Mouse (Mus musculus) spleen, postnatal 4 days (tissue): ENCODE results near the gene Asic4.

Experiments
- DNase-seq, 2 experiments: peaks; one replicate each; pipeline ENCODE4 v3.0.0; 2022; ENCODE audit warnings: low spot score in 2 of 2

The Asic4 gene

DNA sequence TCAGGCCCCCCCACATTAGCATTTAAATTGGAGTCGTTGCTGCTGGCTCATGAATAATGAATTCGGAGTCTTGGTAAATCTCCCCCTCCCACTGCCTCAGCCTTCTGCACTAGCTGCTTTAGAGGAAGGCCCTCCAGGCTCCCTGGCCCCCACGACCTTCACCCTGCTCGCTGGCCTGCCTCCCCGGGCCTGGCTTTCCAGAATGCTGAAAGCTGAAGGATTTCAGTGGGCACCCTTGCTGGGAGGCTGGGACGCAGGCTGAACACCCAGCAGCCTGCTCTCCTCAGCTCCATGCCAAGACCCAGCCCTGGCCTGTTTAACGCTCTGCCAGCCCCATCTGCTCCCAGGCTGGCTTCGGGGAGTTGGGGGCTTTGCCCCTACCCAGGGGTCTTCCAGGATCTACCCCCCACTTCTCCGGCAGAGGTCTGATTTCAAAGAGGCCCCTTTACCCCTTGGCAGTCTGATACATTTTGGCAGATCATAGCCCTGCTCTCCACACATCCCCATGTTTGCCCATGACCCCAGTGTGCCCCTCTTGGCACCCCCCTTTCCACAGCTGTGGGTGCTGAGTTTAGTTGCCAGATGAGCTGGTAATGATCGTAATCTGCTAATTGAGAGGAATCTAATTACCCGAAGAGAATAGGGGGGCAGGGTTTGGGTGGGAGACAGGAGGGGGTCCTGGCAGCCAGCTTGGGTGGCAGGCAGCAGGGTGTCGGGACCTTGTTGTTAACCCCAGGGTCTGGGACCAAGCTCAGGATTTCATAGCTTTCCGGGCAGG lies 6.8 kb upstream of the Asic4 start:
- DNase-seq: no peak

DNA sequence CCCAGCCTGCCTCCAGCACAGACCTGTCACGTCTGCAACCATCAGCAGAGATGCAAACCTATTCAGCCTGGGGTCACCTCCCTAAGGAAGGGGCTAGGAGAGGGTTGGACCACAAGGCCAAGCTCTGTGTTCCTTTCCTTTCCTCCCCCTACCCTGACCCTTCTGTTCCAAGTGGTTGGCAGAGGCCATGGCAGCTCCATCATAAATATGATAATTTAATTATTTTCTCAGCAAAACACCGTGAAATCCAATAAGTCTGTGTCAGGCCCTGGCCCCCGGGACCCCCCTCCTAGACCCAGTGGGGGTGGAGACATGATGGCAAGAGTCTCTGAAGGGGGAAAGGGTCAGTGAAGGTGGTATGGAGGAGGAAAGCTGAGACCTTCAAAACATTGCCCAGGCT lies 6.0 kb upstream of the Asic4 start:
- no peak for DNase-seq

DNA sequence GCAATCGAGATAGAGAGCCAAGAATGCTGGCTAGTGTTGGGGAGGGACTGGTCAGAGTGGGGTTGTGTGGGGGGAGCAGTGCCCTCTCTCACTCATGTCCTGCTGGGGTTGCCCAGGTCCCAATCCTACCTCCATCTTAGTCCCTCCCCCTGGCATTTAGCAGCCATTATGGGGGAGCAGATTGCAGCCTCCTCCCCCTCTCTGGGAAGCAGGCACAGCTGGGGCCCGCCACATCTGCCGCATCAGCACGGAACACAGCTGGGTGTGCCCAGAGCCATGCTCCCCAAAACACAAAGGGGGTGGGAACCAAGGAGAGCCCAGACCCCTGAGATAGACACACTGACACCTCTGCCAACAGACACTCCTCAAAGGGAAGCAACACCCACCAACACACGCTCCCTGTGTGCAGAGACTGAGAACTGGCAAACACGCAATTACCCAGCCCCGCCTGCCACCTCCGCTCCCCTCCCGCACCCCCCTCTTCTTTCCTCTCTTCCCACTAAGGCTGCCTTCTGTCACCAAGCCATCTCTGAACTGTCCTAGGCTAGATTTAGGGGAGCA lies 5.0 kb upstream of the Asic4 start:
- no peak for DNase-seq

DNA sequence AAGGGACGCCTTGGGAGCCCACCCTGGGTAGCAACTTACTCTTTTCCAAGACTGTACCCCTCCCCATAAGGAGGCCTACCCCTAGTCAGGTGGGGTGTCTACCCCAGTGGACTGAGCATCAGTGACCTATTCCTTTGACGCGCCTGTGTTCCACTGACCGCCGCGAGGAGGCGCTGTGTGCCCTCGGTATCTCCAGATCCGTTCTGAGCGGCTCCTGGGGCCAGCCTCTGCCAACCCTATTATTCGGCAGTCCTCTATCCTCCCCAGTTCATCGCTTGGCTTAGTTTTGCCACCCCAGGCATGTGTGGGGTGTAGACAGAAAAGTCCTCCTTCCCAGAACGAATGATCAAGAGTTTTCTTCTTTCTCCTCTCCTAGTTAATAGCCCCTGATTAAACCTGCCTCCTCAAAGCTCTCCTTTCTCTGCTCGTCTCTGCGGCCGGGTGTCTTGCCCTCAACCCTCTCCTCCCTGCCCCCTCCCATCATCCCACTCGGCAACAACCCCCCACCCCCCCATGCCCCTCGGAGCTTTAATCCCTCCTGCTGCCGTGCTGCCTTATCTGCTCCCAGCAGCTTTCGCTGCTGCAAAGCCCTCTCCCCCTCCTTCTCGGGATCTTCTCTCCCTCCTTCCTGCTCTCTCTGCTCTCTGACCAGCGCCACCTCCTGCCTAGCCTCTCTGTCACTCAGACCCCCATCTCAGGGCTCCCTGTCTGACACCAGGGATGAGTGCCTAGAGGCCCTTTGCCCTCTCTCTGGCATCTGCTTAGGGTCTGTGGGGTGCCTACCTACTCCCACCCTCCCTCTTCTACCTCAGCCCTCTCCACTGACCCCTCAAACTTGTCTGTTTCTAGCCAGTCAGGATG lies 4.3 kb upstream of the Asic4 start:
- DNase-seq: peak; percentile 73 to 92

DNA sequence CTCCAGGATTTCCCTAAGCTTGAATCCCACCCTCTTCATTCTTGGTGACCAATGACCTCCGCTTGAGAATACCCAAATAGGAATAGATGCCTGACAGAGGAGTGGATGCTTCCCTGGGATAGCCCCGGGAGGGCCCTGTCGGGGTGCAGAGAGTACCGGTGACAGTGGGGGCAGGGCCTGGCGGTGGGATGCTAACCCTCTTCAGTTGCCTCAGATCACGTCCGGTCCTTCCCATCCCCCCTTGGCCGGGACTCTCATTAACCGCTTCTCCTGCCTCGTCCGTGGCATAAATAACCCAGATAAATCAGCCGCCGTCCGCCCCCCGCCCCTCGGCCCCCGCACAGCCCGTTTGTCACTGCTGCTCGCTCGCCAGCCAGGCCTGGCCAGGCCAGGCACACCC lies 3.6 kb upstream of the Asic4 start:
- no peak for DNase-seq

DNA sequence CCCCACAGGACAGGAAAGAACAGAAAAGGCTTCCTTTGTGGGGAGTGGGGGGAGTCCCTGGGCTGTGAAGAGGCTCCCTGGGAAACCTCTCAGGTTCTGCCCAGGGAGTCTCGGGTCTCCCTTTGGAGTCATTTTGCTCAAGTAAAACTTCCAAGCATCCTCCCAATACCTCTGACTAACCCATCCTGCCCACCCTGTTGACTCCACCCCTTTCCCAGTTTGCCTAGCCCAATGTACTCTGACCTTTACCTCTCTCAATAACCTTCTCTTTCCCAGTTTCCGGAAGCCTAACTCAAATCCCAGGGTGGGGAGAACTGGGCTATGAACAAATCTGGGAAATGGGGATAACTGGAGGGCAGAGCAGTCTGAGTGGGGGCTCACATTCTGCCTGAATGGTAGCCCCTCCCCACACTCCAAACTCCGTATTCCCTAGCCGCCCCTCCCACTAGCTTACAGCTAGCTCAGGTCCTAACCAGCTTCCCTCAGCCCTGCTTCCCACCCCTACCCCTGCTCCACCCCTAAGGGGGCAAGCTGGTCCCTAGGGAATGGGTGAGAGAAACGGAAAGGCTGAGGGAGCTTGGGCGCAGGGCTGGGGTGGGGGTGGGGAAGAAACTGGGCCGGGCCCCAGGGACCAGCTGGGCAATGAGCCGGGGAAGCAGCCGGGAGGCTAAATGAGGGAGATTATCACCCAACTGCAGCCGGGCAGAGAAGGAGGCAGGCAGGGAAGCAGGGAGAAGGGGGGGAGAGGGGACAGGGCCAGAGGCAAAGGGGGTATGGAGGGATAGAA lies 2.8 kb upstream of the Asic4 start:
- DNase-seq: no peak

DNA sequence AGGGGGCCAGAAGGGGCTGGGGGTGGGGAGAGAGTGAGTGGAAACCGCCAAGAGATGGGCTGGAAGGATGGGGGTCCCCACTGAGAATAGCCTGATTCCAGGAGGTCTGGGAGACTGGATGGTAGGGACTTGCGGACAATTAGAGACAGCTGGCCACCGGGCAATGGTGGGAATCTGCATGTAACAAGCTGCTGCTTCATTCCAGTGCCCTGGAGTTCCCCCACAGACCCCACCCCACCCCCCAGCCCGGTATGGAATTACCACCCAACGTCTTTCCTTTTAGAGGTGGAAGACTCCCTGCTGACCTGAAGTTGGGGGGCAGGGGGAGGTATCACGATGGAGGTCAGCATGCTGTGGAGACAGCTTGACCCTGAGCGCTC lies 2.2 kb upstream of the Asic4 start:
- DNase-seq: no peak

DNA sequence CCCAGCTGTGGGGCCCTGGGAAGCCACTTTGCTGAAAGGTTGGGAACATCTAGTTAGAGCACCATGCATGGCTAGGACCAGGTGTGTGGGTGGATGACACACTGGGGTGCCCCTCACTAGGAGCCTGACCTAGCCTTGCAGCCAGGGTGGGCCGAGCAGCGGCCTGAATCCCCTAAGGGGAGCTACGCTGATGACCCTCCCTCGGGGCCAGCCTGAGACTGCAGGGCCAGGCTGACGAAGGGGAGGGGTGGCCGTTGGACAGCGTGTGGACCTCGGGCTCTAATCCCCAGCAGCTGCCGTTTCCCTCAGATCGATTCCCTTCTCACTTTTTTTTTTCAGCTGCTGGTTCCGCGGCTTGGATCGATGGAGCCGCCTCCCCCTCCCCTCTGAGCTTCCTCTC lies 1.3 kb upstream of the Asic4 start:
- no peak for DNase-seq

DNA sequence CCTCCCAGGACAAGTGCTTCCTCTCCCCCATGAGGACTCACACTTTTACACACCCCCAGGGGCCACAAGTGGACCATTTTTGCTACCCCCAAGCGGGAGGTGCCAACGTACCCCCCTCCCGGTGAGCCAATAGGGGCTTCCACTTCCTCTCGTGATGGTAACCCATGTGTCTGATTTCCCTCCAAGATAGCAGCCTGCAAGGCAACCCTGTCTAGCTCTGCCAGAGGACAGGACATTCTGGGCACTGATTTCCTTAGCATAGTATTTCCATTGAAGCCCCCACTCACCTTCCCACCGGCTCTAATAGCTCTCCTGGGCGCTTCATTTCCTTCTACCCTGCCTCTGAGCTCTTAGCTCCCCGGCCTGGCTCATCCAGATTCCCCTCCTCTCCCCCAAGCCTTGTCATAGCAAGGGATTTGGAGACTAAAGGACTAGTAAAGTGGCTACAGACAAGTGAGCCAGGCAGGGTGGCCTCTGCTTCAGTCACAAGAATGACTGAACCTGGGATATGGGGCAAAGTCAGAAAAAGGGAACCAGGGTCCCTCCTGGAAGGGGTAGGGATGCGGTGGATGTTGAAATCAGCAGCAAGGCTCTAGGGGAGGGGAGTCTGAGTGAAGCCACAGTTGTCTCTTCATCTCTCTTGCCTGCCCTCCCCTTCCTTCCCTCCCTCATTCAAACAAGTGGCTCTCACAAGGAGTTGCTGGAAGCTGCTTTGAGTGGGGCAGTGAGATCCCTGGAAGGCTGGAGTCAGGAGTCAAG lies 680 bp upstream of the Asic4 start:
- no peak for DNase-seq

DNA sequence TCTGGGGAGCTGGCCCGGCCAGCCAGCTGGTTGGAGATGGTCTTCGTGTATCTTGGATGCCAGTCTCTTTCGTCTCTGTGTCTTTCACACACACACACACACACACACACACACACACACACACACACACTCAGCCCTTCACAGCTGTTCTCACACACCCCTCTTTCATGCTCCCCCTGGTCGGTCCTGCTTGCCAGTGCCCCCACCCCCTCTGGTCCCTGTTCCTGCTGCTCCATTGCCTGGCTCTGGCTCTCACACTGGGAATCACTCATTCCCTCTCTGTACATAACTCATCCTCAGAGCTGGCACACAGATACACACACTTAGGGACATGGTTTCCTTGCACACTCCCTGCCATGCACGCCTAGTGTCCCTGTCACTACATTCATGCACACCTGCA lies 1.7 kb downstream of the Asic4 start:
- no peak for DNase-seq

DNA sequence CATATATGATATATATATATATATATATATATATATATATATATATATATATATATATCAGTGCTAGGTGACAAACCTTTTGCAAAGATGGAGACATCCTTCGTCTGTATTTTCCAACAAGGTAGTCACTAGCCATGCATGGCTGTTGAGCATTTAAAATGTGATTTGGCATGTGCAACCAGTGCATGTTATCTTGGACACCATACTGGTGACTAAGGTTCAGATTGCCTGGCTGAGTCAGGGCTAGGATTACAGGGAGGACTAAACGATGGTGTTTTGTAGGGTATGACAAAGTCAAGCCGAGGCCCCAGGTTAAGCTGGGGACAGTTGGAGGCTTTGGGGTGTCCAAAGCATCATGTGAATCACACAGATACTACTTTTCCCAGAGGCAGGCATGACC lies 5.2 kb downstream of the Asic4 start:
- no peak for DNase-seq

DNA sequence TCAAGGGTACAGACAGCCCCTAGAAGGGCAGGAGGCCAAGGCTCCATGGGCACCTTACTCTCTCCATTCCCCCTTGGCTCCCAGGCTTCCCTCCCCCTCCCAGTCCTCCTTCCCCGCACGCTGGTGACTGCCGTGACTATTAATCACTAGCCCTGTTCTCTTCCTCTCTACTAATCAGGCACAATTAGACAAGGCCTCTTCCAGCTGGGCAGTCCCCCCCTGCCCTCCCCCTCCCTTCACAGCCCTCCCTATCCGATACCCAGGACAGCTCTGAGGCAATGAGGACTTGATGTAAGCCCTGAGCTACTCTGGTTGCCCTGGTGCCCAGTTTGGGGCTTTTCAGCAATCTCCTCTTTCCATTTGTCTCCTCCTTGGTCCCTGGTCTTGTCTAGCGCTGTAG lies 5.7 kb downstream of the Asic4 start:
- DNase-seq: no peak

DNA sequence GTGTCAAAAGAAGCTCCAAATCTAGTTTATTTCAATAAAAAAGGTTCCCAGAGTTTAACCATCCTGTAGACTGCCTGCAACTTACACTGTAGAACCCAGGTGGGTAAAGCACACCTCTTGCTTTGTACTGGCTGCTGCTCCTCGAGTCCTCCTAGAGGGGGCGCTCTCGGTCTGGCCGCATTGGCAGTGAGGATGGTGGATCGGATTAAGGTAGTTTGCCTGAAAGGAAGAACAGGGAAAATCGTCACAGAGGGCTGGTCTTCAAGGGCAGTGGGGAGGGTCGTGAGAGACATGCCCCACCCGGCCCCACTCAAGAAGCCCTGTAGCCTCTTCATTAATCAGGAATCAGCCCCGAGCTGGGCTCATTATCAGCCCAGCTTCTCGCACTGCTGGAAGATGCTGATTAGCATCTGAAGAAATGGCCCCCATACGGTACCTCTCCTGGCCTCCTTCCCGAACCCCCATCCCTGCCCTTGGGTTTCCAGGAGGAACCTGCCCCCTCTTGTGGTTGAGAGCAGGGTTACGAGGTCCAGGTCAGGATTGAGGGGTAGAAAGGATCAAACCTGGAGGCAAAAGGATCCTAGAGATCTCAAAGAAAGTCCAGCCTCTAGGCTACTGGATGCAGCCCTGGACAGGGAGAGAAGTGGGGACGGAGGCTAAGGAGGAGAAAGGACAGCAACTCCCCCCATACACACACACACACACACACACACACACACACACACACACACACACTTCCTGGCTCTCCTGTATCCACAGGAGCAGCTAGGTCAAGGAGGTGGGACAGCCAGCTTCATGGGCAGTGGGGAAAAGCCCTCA lies 6.7 kb downstream of the Asic4 start:
- DNase-seq: no peak

DNA sequence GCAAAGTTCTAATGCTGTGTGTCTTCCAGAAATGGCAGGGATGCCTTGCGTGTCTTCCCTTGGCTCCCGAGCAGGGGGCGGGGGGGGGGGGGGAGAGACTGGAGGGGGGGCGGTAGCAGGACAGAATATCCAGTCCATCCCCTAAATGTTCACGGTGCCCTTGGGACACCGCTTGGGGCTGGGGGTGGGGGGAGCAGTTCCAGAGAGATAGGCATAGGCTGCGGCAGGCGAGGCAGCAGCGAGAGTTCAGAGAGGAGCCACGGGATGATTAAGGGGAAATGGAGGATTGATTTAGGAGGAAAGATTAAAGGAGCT lies 7.4 kb downstream of the Asic4 start:
- no peak for DNase-seq

DNA sequence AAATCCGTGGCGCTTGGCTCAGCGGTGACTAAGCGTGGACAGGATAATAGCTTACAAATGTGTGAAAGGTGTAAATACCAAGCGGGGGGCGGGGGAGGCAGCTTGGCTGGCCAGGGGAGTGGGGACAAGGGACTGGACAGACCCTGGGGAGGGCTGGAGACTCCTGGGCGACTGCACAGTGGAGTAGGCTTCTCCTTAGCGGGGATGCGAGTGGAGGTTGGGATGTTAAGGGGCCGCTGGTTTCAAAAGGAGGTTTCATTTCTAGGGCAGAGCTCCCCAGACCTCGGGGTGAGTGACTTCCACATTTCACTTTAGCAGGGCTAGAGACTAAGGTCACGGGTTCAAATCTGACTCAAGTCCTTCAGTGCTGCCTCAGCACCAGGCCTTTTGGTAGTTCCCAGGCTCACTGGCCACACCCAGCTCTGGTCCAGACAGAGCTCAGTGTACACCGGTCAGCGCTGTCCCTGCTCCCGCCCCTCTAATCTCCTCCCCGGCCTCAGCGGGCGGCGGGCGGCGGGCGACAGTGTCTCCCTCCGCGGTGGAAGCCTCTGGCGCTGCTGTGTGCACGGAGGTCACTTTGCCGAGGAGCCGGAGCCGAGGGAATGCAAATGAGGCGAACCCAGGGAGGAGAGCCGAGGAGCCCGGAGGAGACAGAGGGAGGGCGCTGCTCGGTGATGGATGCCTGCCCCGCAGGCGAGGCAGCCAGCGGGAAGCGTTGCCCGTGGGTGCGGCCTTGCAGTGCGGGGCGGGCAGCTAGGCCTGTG lies 8.0 kb downstream of the Asic4 start:
- DNase-seq: no peak

DNA sequence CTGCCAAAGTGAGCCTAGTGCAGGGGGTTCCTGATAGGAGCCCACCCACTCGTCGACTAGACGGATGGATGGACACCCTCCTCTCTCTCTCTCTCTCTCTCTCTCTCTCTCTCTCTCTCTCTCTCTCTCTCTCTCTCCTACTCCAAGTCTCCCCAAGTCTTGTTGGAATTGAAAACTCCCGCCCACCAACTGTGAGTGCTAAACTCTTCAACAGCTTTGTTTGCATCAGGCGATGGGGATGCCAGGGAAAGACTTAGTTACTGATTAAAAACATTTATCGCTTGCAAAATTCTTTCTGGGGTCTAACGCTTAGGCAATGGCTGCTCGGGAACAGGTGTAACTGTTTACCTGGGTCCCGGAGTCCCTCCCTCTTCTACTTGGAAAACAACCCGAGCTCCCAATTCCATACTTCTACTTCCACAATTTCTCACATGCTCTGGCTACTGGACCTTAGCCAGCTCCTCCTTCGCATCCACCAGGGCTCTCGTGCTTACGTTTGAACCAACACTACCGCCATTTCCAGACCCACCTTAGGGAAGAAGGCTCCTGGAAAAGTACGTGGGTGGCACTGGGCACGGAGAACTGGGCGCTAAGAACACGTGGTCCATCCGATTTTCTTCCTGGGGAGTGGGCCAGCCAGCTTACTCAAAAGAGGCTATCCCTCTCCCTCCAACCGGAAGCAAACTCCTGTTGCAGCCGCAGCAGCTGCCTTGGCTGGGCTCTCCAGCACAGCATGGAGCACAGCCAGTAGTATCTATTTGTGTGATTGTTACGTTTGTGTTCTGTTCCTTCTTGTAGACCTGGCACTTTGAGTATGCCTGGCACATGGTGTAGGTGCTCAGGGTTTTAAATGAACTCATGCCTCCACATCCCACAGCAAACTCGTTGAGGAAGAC lies 8.8 kb downstream of the Asic4 start:
- DNase-seq: no peak

DNA sequence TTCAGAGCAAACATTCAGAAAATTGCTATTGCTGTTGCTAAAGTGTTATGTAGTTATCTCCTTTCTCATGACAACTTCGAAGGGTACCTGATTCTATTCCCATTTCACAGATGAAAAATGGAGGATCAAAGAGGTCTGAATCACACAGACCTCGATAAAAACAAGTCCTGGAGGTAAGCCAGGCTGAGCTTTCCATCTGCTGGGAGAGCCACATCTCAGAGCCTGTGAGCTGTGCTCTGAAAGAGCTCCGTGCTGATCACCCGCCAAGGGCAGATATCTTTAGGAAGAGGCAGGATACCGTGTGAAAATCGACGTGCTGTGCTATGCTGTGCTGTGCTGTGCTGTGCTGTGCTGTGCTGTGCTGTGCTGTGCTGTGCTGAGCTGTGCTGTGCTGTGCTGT lies 10.1 kb downstream of the Asic4 start:
- DNase-seq: no peak

DNA sequence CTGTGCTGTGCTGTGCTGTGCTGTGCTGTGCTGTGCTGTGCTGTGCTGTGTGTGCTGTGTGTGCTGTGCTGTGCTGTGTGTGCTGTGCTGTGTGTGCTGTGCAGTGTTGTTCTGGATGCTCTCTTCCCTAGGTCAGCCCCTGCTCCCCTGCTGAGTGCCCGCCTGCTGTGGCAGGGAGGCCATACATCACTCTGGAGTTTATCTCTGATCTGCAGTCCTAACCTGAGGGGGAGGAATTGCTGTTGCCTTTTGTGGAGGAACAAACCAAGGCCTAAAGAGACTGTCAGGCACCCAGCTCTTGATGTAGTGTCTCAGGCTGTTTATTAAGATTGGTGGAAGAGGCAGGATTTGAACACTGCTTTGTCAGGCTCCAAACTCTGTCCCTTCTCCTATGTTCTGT lies 12.4 kb downstream of the Asic4 start:
- DNase-seq: no peak

DNA sequence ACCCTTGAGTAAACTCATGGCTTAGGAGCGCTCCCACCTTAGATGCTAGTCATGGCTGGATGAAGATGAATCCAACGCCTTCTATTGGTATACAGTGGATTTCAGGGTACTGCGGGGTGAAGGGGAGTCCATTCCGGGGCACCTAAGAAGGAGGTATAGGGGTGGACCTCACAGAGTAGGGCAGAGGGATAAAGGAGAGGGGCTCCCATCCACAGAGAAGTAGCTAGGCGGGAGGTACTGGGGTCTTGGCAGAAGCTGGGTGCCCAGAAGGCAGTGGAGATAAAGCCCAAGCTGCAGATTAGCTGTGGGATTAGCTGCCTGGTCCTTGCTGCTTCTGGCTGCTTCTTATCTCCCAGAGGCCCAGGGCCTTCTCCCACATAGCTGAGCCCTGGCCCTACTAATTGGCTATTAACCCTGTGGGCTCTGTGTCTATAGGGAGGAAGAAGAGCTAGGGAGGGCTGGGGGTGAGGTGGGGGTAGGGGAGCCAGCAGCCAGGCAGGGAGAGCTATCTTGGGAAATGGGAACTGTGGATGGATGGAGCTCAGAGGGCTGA lies 13.5 kb downstream of the Asic4 start:
- no peak for DNase-seq
